Mouse (Mus musculus) stomach, embryonic 14.5 days (tissue): ENCODE data around the gene Ccdc89. TPM values are rescaled to one million over a fixed set of nuclear protein-coding genes. Genes with fewer than 3 reads are reported as not detected.

ENCODE experiments used
- ATAC-seq: fragments of 200-750 bp; cut with Nextera tagmentation; 2 replicates; pipeline ENCODE4 v1.8.0; 2017; ENCODE audit warnings: low read depth, moderate TSS enrichment; ENCODE audit not compliant: insufficient number of reproducible peaks, insufficient read depth, low FRiP score
- H3K27ac ChIP-seq: fragments of 300-500 bp; sonication (generic); 2 replicates; pipeline ENCODE4 v1.5.1; 2014; ENCODE audit warnings: mild to moderate bottlenecking, low read length, moderate library complexity, mixed read lengths
- H3K27me3 ChIP-seq: fragments of 300-500 bp; sonication (generic); 2 replicates; pipeline ENCODE4 v1.6.1; 2014; ENCODE audit warnings: low read length, control low read depth, mixed read lengths; ENCODE audit not compliant: control insufficient read depth, insufficient read depth
- H3K36me3 ChIP-seq: fragments of 300-500 bp; sonication (generic); 2 replicates; pipeline ENCODE4 v1.6.1; 2014; ENCODE audit warnings: mild to moderate bottlenecking, control low read depth, low read length, moderate library complexity, mixed read lengths; ENCODE audit not compliant: control insufficient read depth, insufficient read depth
- H3K4me1 ChIP-seq: fragments of 300-500 bp; sonication (generic); 2 replicates; pipeline ENCODE4 v1.6.1; 2014; ENCODE audit warnings: low read length, control low read depth, mixed read lengths; ENCODE audit not compliant: control insufficient read depth, insufficient read depth
- H3K4me2 ChIP-seq: fragments of 300-500 bp; sonication (generic); replicated peaks from 2 replicates; pipeline ENCODE4 v1.6.1; 2014; ENCODE audit warnings: low read depth, low read length, control low read depth
- H3K4me3 ChIP-seq: fragments of 300-500 bp; sonication (generic); 2 replicates; pipeline ENCODE4 v1.5.1; 2014; ENCODE audit warnings: low read depth, low read length, control low read depth
- H3K9ac ChIP-seq: fragments of 300-500 bp; sonication (generic); replicated peaks from 2 replicates; pipeline ENCODE4 v1.6.1; 2014; ENCODE audit warnings: low read depth, mild to moderate bottlenecking, control low read depth, low read length, moderate library complexity, mixed read lengths
- H3K9me3 ChIP-seq: fragments of 300-500 bp; sonication (generic); 2 replicates; pipeline ENCODE4 v1.6.1; 2016; ENCODE audit warnings: low read depth, low read length, control low read depth; ENCODE audit not compliant: control insufficient read depth
- WGBS: fragments of 180-500 bp; shearing (Covaris S2); extraction: QIAGEN DNeasy Blood & Tissue Kit; methylation state at CpG from one replicate; pipeline ENCODE4 v1.1.7; 2014; 5-methylcytosine and 5-hydroxymethylcytosine counted together
- polyA plus RNA-seq: library from polyadenylated mRNA; unstranded; fragments of >200 nt; fragmentation: Nextera tagmentation; extraction: Ambion mirVana; gene quantifications from 2 replicates; pipeline ENCODE4 v1.2.1, GENCODE M21; 2014

Ccdc89 gene
- polyA plus RNA-seq, 1 experiment from 2014 or later, result 2.2 TPM

DNA sequence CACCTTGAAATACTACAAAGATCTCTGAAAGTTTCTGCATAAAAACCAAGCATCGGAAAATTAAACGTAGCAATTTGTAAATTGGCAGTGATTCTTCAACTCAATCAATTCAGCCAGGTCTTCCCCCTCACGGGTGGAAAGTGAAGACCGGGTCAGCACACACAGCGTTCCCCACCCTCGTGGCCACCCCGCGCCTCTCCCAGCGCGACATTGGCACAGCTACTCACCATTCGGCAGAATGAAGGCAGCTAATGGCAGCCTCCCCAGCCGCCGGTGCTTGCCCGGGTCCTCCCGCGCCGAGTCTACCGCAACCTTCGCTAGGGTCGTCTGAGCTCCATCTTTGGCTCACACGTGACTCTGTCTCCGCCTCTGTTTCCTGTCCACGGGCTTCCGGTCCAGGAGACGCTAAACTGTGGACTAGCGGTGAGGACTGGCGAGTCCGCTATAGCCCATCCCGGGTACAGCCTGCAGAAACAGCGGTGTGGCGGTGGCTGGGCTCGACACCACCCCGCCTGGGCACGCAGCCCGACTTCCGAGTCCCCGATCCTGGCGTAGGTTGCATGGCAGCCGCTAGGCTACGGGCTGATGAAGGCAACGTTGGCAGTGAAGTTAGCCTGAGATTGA lies 30.6 kb downstream of the Ccdc89 start, which contains the start of gene Tmem126a:
Gene Tmem126a (minus strand): TSS at position 385 of the 624 bp plus-strand sequence.
- peak; percentile 96 for ATAC-seq
- WGBS, result under 1% methylated on average over 41 of the region's 41 CpGs
- no peaks in the 10 kb centered on the region for H3K27me3 ChIP-seq

DNA sequence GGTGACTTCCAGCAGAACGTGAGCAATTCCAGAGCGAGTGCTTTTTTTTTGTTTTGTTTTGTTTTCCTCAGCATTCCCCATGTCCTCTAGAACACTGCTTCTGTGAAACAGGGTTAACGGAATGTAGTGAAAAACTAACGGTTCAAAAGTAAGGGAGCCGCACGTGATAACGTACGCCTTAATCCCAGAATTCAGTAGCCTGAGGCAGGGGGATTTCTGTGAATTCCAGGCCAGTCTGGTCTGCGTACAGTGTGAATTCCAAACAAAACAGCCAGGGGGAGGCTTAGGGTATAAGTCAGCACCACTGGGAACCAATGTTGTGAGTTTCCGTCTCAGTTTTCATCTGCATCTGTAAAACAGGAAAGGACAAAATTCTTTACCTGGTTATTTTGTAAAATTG lies 31.1 kb downstream of the Ccdc89 start:
- Histone ChIP-seq H3K9me3 (no peaks in the 10 kb centered on the region), H3K4me3 (peak overlapping the region; percentile 76), H3K4me1 (peaks cover 7% of the 10 kb centered on the region), H3K36me3 (peaks cover 3% of the 10 kb centered on the region; the same call in 1 of the 2 replicates), H3K4me2 (peak overlapping the region; percentile 45), H3K9ac (peak overlapping the region; percentile 61; the same call in 1 of the 2 replicates), H3K27ac (peak overlapping the region; percentile 88), H3K27me3 (no peaks in the 10 kb centered on the region)
- 14% methylated on average over 10 of the region's 10 CpGs for WGBS
- ATAC-seq, result no peak

More for the DNA sequence above, 30.6 kb downstream of the Ccdc89 start, which contains the start of gene Tmem126a:
- Histone ChIP-seq H3K4me1 (peaks cover 7% of the 10 kb centered on the region), H3K4me2 (peak within 1 kb of the TSS; percentile 45), H3K36me3 (peaks cover 7% of the 10 kb centered on the region; the same call in 1 of the 2 replicates), H3K4me3 (peak within 1 kb of the TSS; percentile 76), H3K9me3 (no peaks in the 10 kb centered on the region), H3K27ac (peak within 1 kb of the TSS; percentile 88), H3K9ac (peak within 1 kb of the TSS; percentile 61)

DNA sequence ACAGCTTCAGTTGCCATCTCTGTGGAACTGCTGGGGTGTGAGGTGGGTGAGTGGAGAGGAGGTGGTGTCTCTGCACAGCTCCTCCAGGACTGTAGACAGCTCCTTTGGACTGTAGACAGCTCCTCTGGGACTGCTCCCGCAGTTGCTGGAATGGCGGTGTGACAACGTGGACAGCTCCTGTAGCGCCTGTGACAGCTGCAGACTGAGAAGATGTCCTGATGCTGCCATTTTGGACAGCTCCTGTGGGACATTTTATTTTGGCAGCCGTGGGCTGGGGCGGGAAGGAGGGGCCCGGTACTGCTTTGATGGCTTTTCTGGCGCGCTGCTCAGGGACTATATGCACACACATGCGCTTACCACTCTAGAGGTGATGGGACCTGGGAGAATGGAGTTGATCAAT lies 34.0 kb downstream of the Ccdc89 start:
- peaks cover 7% of the 10 kb centered on the region for H3K4me1 ChIP-seq
- H3K36me3 ChIP-seq, result no peaks in the 10 kb centered on the region
- ATAC-seq, result no peak
- H3K27me3 ChIP-seq, result no peaks in the 10 kb centered on the region
- no peak overlapping the region for H3K4me2 ChIP-seq
- no peaks in the 10 kb centered on the region for H3K9me3 ChIP-seq
- no peak overlapping the region for H3K9ac ChIP-seq
- WGBS, result 45% methylated on average over 10 of the region's 10 CpGs
- H3K27ac ChIP-seq, result no peak overlapping the region
- H3K4me3 ChIP-seq, result no peak overlapping the region

DNA sequence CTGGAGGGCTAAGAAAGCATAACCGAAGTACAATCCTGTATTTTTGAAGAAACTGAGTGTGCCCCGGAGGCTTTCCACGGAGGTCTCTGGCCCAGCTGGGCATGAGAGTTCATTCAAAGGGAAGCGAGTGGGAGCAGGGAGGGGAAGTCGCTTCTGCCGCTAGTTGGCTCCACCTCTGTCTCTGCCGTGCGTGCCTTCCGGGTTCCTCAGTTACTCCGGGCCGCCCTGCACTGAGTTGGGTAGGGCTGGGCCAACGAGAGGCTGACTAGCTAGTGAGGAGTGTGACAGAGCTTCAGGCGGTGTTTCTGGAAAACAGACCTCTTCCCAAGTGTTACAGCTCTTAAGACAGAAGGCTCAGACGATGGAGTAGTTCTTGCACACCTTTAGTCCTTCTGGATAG lies 34.6 kb downstream of the Ccdc89 start:
- 18% methylated on average over 14 of the region's 14 CpGs for WGBS
- H3K4me2 ChIP-seq, result no peak overlapping the region
- no peaks in the 10 kb centered on the region for H3K36me3 ChIP-seq
- ATAC-seq, result no peak
- no peak overlapping the region for H3K9ac ChIP-seq
- H3K27ac ChIP-seq, result no peak overlapping the region
- H3K4me3 ChIP-seq, result no peak overlapping the region
- H3K9me3 ChIP-seq, result no peaks in the 10 kb centered on the region
- H3K27me3 ChIP-seq, result no peaks in the 10 kb centered on the region
- H3K4me1 ChIP-seq, result peaks cover 4% of the 10 kb centered on the region

DNA sequence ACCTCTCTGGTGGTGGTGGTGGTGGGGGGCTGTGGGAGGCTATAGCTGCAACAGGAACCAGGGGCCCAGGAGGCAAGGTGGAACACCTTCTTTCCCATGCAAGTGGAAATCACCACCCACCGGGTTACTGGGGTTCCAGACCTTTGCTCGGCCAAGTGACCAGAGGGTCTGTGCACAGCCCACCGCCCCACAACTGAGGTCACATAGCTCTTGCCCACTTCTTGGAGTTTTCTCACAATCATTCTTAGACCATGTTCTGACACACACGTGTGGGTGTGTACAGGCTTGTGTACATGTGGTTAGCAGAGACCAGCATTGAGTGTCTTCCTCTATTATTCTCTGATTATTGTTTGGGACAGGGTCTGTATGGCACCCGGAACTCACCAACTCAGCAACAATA lies 35.1 kb downstream of the Ccdc89 start:
- no peak overlapping the region for H3K4me3 ChIP-seq
- no peak for ATAC-seq

DNA sequence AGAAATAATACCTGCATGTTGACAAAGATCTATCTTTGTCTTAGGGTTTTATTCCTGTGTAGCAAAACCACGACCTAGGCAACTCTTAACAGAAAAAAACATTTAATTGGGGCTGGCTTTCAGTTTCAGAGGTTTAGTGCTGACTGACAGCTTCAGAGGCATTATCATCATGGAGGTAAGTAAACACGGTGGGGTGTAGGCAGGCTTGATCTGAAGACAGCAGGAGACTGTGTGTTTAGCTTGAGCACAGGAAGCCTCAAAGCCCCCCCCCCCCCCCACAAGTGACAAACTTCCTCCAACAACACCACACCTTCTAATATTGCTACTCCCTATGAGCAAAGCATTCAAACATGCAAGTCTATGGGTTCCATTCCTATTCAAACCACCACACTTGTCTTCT lies 47.1 kb downstream of the Ccdc89 start:
- 50% methylated on average over 2 of the region's 2 CpGs for WGBS
- H3K9ac ChIP-seq, result no peak overlapping the region

More for the DNA sequence above, 35.1 kb downstream of the Ccdc89 start:
- no peaks in the 10 kb centered on the region for H3K9me3 ChIP-seq
- no peak overlapping the region for H3K4me2 ChIP-seq
- H3K9ac ChIP-seq, result no peak overlapping the region
- no peaks in the 10 kb centered on the region for H3K27me3 ChIP-seq
- WGBS, result 91% methylated on average over 5 of the region's 5 CpGs
- no peaks in the 10 kb centered on the region for H3K36me3 ChIP-seq
- H3K4me1 ChIP-seq, result no peaks in the 10 kb centered on the region
- no peak overlapping the region for H3K27ac ChIP-seq

DNA sequence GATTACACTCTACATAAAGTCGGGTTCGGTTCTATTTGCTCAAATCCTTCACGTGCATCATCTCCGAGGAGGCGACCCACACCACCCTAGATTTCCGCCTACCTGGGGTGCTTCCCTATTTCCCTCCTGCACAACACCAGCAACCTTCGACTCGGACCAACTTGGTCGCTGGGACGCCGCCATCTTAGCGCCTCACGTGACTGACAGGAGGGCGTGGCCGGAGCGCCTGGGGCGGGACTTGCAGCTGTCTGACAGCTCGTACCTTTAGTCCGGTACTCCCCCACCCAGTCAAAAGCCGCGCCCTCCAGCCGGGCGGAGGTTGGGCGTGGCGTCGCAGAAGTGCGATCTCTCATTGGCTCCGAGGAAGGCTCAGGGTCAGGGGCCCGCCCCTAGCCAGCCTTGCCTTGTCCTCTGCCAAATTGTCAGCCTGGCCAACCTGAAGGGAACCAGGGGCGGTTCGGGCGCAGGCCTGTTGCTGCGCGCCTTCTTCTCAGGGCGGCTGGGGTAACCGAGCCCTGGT lies 49.5 kb downstream of the Ccdc89 start, which contains the start of gene Tmem126b:
Gene Tmem126b (minus strand): TSS at position 209 of the 520 bp plus-strand sequence.
- peak; percentile 100 for ATAC-seq
- Histone ChIP-seq H3K4me2 (peak within 1 kb of the TSS; percentile 81), H3K27me3 (no peaks in the 10 kb centered on the region), H3K9ac (peak within 1 kb of the TSS; percentile 60), H3K9me3 (no peaks in the 10 kb centered on the region), H3K36me3 (no peaks in the 10 kb centered on the region), H3K4me1 (0 out of 2 replicates have a peak, but pooled peaks cover 4% of the 10 kb centered on the region), H3K4me3 (peak within 1 kb of the TSS; percentile 65), H3K27ac (no peak within 1 kb of the TSS; the same call in 1 of the 2 replicates)
- 1% methylated on average over 35 of the region's 36 CpGs for WGBS

More for the DNA sequence above, 47.1 kb downstream of the Ccdc89 start:
- 0 out of 2 replicates have a peak, but pooled peaks cover 4% of the 10 kb centered on the region for H3K4me1 ChIP-seq
- H3K27ac ChIP-seq, result no peak overlapping the region
- H3K36me3 ChIP-seq, result peaks cover 7% of the 10 kb centered on the region
- ATAC-seq, result no peak
- no peak overlapping the region for H3K4me3 ChIP-seq
- H3K27me3 ChIP-seq, result no peaks in the 10 kb centered on the region
- no peaks in the 10 kb centered on the region for H3K9me3 ChIP-seq
- no peak overlapping the region for H3K4me2 ChIP-seq

DNA sequence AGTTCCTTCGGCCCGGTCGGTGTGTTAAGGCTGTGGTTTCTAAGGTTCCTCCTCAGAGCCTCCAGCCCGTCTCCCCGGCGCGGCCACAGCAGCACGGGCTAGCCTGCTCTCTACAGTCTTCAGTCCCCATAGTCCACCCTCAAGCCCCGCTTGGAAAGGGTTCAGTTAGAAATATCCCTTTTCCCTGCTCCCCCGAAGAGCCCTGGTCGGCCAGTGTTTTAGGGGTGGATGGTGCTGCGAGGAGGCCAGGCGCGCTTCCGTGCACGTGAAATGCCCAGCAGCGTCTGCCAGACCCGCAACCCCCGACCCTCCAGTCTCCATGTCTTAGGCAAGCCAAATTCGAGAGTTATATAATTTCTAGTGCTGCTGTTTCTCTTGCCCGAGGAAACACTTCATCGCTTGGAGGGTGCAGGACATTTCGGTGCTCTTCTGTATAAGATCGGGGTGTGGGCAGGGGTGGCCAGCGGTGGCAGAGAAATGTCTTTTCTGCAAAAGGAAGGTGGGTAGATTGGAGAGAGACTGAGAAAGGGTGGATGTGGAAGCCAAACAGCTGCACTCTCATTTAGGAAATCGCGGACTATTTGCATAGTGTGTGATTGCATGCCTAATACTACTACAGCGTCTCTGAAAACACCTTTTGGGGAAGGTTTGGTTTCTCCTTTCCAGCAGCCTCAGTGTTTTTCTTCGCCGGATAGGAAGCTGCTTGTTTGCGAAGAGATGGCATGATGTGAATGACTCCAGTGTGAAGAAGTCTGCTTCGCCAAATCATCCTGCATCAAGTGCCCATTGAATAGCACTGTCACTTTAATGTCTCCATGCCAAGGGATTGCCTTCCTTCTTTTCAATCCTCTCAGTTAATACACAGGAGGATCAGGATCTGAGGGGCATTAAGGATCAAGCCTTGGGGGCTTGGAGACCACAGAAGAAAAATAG lies 50.2 kb downstream of the Ccdc89 start, which contains the start of gene Dlg2:
Gene Dlg2 (plus strand): TSS at position 360 of the 933 bp plus-strand sequence.
- Histone ChIP-seq H3K9me3 (no peaks in the 10 kb centered on the region), H3K36me3 (no peaks in the 10 kb centered on the region), H3K27me3 (no peaks in the 10 kb centered on the region), H3K9ac (peak within 1 kb of the TSS; percentile 60), H3K27ac (no peak within 1 kb of the TSS; the same call in 1 of the 2 replicates), H3K4me3 (peak within 1 kb of the TSS; percentile 65), H3K4me1 (0 out of 2 replicates have a peak, but pooled peaks cover 4% of the 10 kb centered on the region), H3K4me2 (peak within 1 kb of the TSS; percentile 81)
- 1% methylated on average over 32 of the region's 32 CpGs for WGBS
- ATAC-seq, result peak; percentile 5; the same call in 1 of the 2 replicates
